Mouse (Mus musculus): Measurements from ENCODE around the gene Actr3. TPM values are rescaled to one million over a fixed set of nuclear protein-coding genes. Genes with fewer than 3 reads are reported as not detected.

Actr3 gene
- polyA plus RNA-seq, 1 experiment from 2014 or later, result 255 TPM

DNA sequence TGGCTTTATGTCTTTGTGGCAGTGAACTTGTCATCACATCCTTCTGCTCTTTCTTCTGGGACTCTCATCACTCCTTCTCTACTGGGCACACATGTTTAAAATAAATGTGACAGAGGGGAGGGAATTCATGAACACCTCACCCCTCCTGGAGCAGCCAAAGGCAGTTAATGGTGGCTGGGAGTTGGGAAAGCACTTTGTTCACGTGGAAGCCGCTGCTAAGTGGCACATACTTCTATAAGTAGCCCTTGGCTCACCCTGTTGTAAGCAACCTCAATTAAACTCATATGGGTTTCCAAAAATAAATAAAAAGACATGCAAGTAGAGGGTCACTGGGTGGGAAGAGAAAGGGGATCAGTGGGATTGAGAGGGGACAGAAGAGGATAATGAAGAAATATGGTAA lies 27.8 kb upstream of the Actr3 start:
- Histone ChIP-seq H3K4me2 (no peak overlapping the region), H3K9ac (no peak overlapping the region), H3K27ac (replicated peaks) (no peak overlapping the region), H3K27me3 (no peaks in the 10 kb centered on the region), H3K4me3 (no peak overlapping the region), H3K36me3 (no peaks in the 10 kb centered on the region), H3K9me3 (no peaks in the 10 kb centered on the region), H3K4me1 (replicated peaks) (no peaks in the 10 kb centered on the region)
- no peak for ATAC-seq (ENCODE audit: low read depth)
- whole genome bisulfite sequencing, result 82% methylated on average over 2 of the region's 2 CpGs

DNA sequence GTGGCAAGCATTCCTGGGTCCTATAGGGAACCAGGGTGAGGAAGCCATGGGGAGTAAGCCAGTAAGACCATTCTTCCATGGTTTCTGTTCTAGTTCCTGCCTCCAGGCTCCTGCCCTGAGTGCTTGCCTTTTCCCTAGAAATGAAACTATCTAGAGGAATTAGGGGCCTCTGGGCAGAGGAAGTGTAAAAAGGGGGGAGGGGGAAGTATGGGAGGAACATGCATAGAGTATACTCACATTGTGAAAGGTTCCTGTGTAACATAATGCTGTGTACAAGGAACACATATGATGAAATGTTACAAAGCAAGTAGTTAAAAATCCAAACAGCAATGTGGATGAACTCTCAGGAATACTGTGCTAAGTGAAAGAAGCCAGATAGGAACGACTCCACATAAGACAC lies 27.4 kb upstream of the Actr3 start:
- H3K9ac ChIP-seq, result no peak overlapping the region
- no peaks in the 10 kb centered on the region for H3K4me1 ChIP-seq (replicated peaks)
- no peaks in the 10 kb centered on the region for H3K9me3 ChIP-seq
- no peak overlapping the region for H3K4me3 ChIP-seq
- H3K27ac ChIP-seq (replicated peaks), result no peak overlapping the region
- no peak overlapping the region for H3K4me2 ChIP-seq
- H3K27me3 ChIP-seq, result no peaks in the 10 kb centered on the region
- 96% methylated on average over 1 of the region's 1 CpGs for WGBS
- no peaks in the 10 kb centered on the region for H3K36me3 ChIP-seq
- no peak for ATAC-seq (ENCODE audit: low read depth)

DNA sequence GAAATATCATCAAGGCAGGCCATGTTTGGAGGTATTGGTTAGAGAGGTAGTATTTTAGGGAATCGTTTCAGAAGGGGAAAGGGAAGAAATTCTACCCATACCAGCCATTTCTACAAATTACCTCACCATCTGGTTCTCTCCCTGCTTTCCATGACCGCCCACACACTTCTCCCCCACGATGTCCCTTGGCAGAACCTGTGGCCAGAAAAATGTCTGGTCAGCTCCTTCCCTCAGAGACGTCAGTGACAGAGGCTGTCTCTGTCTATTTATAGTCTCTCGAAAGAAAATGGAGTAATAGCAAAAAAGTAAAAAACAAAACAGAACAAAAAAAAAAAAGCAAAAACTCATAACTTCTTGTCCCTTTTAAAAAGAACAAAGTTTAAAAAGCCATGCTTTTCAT lies 23.0 kb upstream of the Actr3 start:
- H3K9ac ChIP-seq, result no peak overlapping the region
- no peaks in the 10 kb centered on the region for H3K9me3 ChIP-seq
- no peak for ATAC-seq (ENCODE audit: low read depth)
- 82% methylated on average over 5 of the region's 5 CpGs for WGBS
- no peaks in the 10 kb centered on the region; the same call in 1 of the 2 replicates for H3K27me3 ChIP-seq
- no peak overlapping the region for H3K4me3 ChIP-seq
- H3K36me3 ChIP-seq, result no peaks in the 10 kb centered on the region
- H3K4me2 ChIP-seq, result no peak overlapping the region
- H3K27ac ChIP-seq (replicated peaks), result no peak overlapping the region
- peaks cover 7% of the 10 kb centered on the region for H3K4me1 ChIP-seq (replicated peaks)

DNA sequence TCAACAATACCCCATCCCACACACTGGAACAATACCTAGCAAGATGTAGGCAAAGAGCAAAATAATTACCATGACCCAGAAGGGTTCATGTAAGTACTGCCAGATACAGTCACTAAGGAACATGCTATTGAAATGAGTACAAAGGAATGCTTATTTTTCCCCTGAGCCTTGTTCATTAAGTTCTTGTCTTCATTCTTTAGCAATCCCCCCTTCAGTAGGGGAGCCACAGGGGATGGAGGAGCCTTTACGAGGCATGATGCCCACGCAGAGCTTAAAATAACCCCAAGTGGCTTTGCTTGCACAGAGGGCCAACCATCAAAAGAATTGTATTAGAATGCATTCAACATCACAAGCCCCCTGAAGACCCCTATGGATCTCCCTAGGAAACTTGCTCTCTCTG lies 19.6 kb upstream of the Actr3 start:
- Histone ChIP-seq H3K36me3 (no peaks in the 10 kb centered on the region), H3K27ac (replicated peaks) (no peak overlapping the region), H3K9ac (no peak overlapping the region), H3K4me1 (replicated peaks) (peaks cover 7% of the 10 kb centered on the region), H3K4me3 (no peak overlapping the region), H3K9me3 (no peaks in the 10 kb centered on the region), H3K4me2 (no peak overlapping the region), H3K27me3 (no peaks in the 10 kb centered on the region; the same call in 1 of the 2 replicates)
- 16% methylated on average over 2 of the region's 2 CpGs for WGBS
- no peak for ATAC-seq (ENCODE audit: low read depth)

DNA sequence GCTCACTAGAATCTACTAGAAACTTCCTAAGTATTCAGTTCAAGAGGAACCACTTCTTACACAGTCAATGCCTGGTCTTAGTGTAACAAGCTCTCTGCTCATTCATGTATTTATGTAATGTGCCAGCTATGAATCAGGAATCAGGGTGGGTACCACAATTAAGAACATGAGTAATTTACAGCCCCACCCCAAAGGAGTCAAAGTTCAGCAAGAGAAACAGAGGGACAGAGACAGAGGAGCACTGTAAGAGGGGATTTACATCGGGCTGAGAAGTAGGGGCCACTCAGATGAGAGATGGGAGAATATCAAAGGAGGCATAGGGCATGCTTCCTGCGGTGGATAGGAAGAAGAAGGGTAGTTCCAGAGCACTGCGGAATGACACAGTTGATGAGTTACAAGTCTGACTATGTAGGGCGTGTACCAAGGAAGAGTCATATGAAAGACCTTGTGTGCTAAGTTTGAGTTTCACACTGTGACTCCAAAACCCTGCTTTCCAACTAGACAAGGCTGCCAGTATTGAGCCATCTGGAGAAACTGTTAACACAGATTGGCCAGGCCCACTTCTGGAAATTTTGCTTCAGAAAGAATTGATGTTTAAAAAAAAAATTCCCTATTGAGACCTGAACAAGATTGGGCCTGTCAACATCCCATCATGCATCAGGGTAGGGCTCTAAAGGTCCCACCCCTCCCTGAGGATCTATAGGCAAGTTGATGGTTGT lies 14.9 kb upstream of the Actr3 start:
- Histone ChIP-seq H3K36me3 (no peaks in the 10 kb centered on the region), H3K9ac (no peak overlapping the region), H3K27me3 (no peaks in the 10 kb centered on the region; the same call in 1 of the 2 replicates), H3K4me3 (no peak overlapping the region), H3K4me1 (replicated peaks) (peaks cover 6% of the 10 kb centered on the region), H3K9me3 (no peaks in the 10 kb centered on the region), H3K27ac (replicated peaks) (no peak overlapping the region), H3K4me2 (no peak overlapping the region)
- 82% methylated on average over 4 of the region's 4 CpGs for WGBS
- no peak for ATAC-seq (ENCODE audit: low read depth)

DNA sequence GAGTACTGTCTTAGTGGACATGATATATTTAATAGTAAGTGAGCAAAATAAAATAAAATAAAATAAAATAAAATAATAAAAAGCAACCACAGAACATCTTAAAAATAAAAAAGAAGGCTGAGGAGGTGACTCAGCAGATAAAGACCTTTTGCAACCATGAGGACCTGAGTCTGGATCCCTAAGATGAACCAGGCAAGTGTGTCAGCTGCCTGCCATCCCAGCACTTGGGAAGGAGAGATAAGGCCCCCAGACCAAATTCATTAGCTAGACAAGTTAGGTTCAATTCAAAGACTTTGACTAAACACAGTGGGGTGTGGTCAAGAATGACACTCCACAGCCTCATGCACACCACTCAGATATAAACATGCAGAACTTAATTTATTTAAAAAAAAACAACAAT lies 12.4 kb upstream of the Actr3 start:
- no peak for ATAC-seq (ENCODE audit: low read depth)
- H3K9me3 ChIP-seq, result no peaks in the 10 kb centered on the region
- no peak overlapping the region for H3K9ac ChIP-seq
- H3K27ac ChIP-seq (replicated peaks), result no peak overlapping the region
- no peak overlapping the region for H3K4me2 ChIP-seq
- H3K4me1 ChIP-seq (replicated peaks), result no peaks in the 10 kb centered on the region
- no peak overlapping the region for H3K4me3 ChIP-seq
- H3K36me3 ChIP-seq, result no peaks in the 10 kb centered on the region
- H3K27me3 ChIP-seq, result no peaks in the 10 kb centered on the region

DNA sequence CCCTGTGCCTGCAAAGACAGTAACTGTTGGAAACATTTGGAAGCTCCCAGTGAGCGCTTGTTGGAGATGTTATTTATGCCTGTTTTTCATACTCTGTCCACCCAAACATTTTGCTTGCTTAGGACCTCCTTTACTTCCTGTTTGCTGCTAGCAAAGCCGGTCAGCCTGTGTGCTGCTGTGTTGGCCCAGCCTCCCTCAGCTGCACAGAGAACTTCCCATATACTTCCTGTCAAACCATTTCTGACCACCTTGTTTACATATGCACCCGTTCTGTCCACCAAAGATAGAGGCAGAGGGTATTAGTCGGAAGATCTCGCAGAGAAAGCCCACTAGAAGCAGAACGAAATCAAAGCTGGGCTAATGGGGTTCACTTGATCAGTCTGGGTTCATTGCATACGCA lies 6.2 kb upstream of the Actr3 start:
- Histone ChIP-seq H3K4me3 (no peak overlapping the region), H3K4me1 (replicated peaks) (no peaks in the 10 kb centered on the region), H3K4me2 (no peak overlapping the region), H3K9ac (no peak overlapping the region), H3K36me3 (no peaks in the 10 kb centered on the region), H3K9me3 (no peaks in the 10 kb centered on the region), H3K27me3 (peaks cover 10% of the 10 kb centered on the region; the same call in 1 of the 2 replicates), H3K27ac (replicated peaks) (no peak overlapping the region)
- 81% methylated on average over 7 of the region's 7 CpGs for WGBS
- no peak for ATAC-seq (ENCODE audit: low read depth)

DNA sequence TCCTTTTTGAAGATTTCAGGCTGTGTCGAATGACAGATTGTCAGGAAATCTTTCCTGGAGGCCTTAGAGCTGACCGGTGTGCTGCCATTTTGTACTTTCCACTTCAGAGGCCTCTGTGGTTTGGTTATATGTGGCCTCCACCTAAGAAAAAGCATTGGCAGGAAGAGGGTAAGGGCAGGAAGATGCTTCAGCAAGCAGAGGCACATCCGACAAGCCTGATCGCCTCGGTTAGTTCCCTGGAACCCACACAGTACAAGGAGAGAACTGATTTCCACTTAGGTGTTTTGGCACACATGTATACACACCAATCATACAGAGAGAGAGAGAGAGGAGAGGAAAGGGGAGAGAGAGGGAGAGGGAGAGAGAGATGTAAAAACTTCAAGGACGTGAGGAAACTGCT lies 5.7 kb upstream of the Actr3 start:
- H3K4me2 ChIP-seq, result no peak overlapping the region
- no peaks in the 10 kb centered on the region for H3K9me3 ChIP-seq
- H3K4me3 ChIP-seq, result no peak overlapping the region
- H3K36me3 ChIP-seq, result no peaks in the 10 kb centered on the region
- H3K9ac ChIP-seq, result no peak overlapping the region
- no peak for ATAC-seq (ENCODE audit: low read depth)
- H3K27me3 ChIP-seq, result peaks cover 10% of the 10 kb centered on the region; the same call in 1 of the 2 replicates
- H3K27ac ChIP-seq (replicated peaks), result no peak overlapping the region
- 89% methylated on average over 6 of the region's 6 CpGs for WGBS
- peaks cover 2% of the 10 kb centered on the region; the same call in 1 of the 2 replicates for H3K4me1 ChIP-seq (replicated peaks)

DNA sequence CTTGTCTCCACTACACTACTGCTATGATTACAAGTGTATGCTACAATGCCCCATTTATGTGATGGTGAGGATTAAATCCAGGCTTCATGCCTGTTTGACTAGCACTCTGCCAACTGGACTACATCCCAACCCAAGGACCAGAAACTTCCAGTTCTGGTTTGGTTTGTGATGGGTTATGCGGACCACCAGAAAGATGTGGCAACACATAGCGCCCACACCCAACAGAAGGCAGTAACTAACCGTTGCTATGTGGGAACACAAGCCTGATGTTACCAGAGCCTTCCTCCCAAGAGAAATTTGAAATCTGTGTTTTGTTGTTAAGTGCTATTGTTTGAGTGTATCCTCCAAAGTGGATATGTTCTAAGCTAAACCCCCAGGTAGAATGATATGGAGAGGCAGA lies 4.0 kb upstream of the Actr3 start:
- Histone ChIP-seq H3K4me3 (no peak overlapping the region), H3K9ac (no peak overlapping the region), H3K27me3 (peaks cover 10% of the 10 kb centered on the region; the same call in 1 of the 2 replicates), H3K4me1 (replicated peaks) (peaks cover 6% of the 10 kb centered on the region; the same call in 1 of the 2 replicates), H3K36me3 (no peaks in the 10 kb centered on the region), H3K27ac (replicated peaks) (no peak overlapping the region), H3K9me3 (no peaks in the 10 kb centered on the region), H3K4me2 (no peak overlapping the region)
- ATAC-seq (ENCODE audit: low read depth), result no peak
- 88% methylated on average over 3 of the region's 3 CpGs for WGBS

DNA sequence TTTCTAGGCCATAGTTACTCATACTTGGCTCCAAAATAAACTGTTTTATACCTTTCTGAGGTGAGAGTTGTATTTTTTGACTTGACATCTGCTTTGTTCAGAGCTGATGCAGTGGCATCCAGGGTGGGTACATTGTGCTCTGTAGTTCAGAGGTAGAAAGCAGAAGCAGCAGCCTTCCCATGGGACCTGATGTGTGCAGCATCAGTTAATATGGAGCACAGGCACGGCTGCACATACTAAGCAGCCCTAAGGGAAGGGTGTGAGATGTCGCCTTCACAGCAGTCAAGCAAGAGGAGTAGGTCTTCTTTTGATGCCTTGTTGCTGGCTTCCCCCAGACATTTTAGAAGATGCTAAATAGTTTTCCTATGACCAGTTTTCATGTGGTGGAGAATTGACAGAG lies 3.3 kb upstream of the Actr3 start:
- H3K36me3 ChIP-seq, result no peaks in the 10 kb centered on the region
- H3K27ac ChIP-seq (replicated peaks), result no peak overlapping the region
- no peak overlapping the region for H3K9ac ChIP-seq
- no peaks in the 10 kb centered on the region for H3K9me3 ChIP-seq
- H3K4me3 ChIP-seq, result no peak overlapping the region
- ATAC-seq (ENCODE audit: low read depth), result no peak
- peaks cover 10% of the 10 kb centered on the region; the same call in 1 of the 2 replicates for H3K27me3 ChIP-seq
- no peak overlapping the region for H3K4me2 ChIP-seq
- whole genome bisulfite sequencing, result 81% methylated on average over 2 of the region's 2 CpGs
- peaks cover 12% of the 10 kb centered on the region for H3K4me1 ChIP-seq (replicated peaks)

DNA sequence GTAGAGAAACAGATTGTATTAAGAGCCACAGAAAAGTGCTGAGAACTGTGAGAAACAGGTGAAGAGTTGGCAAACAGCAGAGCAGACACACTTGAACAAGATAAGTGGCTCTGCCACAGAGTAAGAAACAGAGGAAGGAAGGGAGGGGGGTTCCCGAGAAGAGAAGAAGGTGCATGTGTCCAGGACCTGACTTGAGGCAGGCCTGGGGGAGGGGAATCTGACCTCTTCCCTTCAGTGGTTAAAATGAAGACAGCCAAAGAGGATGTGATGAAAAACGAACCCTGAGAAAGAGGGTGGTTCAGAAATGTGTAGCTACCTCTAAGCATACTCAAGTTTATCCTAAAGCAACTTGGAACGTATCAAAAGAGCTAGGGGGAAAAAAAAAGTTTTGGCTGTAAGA lies 2.4 kb upstream of the Actr3 start:
- H3K36me3 ChIP-seq, result no peaks in the 10 kb centered on the region
- no peaks in the 10 kb centered on the region for H3K9me3 ChIP-seq
- no peak overlapping the region for H3K9ac ChIP-seq
- H3K27ac ChIP-seq (replicated peaks), result no peak overlapping the region
- H3K4me2 ChIP-seq, result no peak overlapping the region
- peaks cover 10% of the 10 kb centered on the region; the same call in 1 of the 2 replicates for H3K27me3 ChIP-seq
- peaks cover 21% of the 10 kb centered on the region for H3K4me1 ChIP-seq (replicated peaks)
- ATAC-seq (ENCODE audit: low read depth), result no peak
- no peak overlapping the region for H3K4me3 ChIP-seq
- 64% methylated on average over 3 of the region's 3 CpGs for WGBS

DNA sequence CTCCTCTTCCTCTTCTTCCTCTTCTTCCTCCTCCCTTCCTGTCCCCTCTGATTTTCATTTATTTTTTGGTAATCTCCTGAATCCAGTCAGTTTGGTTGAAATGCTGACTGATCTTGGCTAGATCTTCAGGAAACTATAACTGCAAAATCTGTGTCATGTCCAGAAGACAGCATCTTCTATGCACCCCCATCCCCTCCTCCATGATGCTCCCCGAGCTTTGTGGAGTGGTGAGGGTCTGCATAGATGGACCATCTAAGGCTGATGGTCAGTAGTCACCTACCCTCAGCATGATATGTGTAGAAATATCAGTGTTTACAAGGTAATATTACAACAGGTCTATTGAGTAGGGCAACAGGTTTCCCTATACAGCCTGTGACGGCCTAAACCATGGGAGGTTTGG lies 1.6 kb upstream of the Actr3 start:
- Histone ChIP-seq H3K27me3 (peaks cover 10% of the 10 kb centered on the region; the same call in 1 of the 2 replicates), H3K27ac (replicated peaks) (no peak overlapping the region), H3K36me3 (no peaks in the 10 kb centered on the region), H3K4me3 (no peak overlapping the region), H3K4me2 (no peak overlapping the region), H3K9me3 (no peaks in the 10 kb centered on the region), H3K9ac (no peak overlapping the region), H3K4me1 (replicated peaks) (peaks cover 28% of the 10 kb centered on the region)
- no peak for ATAC-seq (ENCODE audit: low read depth)
- WGBS, result 87% methylated on average over 2 of the region's 2 CpGs

DNA sequence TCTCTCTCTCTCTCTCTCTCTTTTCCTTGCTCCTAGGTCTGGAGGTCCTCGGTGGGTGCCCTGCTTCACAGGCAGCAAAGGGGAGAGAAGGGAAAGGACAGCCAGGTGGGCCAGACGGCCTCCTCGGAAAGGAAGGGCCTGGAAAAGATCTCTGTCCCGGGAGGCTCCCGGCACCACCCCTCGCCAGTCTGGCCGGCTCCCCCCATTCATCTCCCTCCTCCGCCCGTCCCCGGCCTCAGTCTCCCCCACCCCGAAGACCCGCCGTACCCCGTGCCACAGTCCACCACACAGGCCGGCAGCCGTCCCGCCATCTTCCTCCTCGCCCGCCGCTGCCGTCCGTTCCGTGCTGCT lies 534 bp downstream of the Actr3 start:
- ATAC-seq (ENCODE audit: low read depth), result no peak
- peak overlapping the region; percentile 92 for H3K9ac ChIP-seq
- peak overlapping the region; percentile 99 for H3K27ac ChIP-seq (replicated peaks)
- under 1% methylated on average over 15 of the region's 23 CpGs for WGBS
- peak overlapping the region; percentile 68 for H3K4me2 ChIP-seq
- peak overlapping the region; percentile 86 for H3K4me3 ChIP-seq
- H3K9me3 ChIP-seq, result no peaks in the 10 kb centered on the region
- H3K4me1 ChIP-seq (replicated peaks), result peaks cover 45% of the 10 kb centered on the region
- peaks cover 10% of the 10 kb centered on the region; the same call in 1 of the 2 replicates for H3K27me3 ChIP-seq
- H3K36me3 ChIP-seq, result no peaks in the 10 kb centered on the region
